Mouse (Mus musculus) testis, adult 2 months (tissue): ENCODE measurements around the gene Bach2. TPM values are rescaled to one million over a fixed set of nuclear protein-coding genes. Genes with fewer than 3 reads are reported as not detected.

ENCODE experiments used
- H3K27ac ChIP-seq: fragments of 200-500 bp; 2 replicates; pipeline ENCODE4 v1.5.1; 2012; ENCODE audit warnings: low read depth, low read length; ENCODE audit not compliant: control insufficient read depth, insufficient read depth
- H3K27me3 ChIP-seq: fragments of 200-500 bp; 2 replicates; pipeline ENCODE4 v1.6.1; 2012; ENCODE audit warnings: mild to moderate bottlenecking, low read length, moderate library complexity; ENCODE audit not compliant: control insufficient read depth, insufficient read depth
- H3K36me3 ChIP-seq: fragments of 200-500 bp; 2 replicates; pipeline ENCODE4 v1.6.1; 2012; ENCODE audit warnings: mild to moderate bottlenecking, low read length; ENCODE audit not compliant: control insufficient read depth, insufficient read depth
- H3K4me1 ChIP-seq: fragments of 200-500 bp; 2 replicates; pipeline ENCODE4 v1.6.1; 2012; ENCODE audit warnings: low read length; ENCODE audit not compliant: control insufficient read depth, insufficient read depth
- H3K4me3 ChIP-seq: fragments of 200-500 bp; 2 replicates; pipeline ENCODE4 v1.5.1; 2012; ENCODE audit warnings: low read depth, mild to moderate bottlenecking, low read length, moderate library complexity, mixed read lengths; ENCODE audit not compliant: control insufficient read depth
- CTCF ChIP-seq: fragments of 200-500 bp; IDR thresholded peaks from 2 replicates; pipeline ENCODE4 v1.5.1; 2012; ENCODE audit warnings: low read depth, mild to moderate bottlenecking, inconsistent platforms, low read length, moderate library complexity; ENCODE audit not compliant: control insufficient read depth, insufficient read depth, insufficient replicate concordance
- POLR2A ChIP-seq: fragments of 200-500 bp; IDR thresholded peaks from 2 replicates; pipeline ENCODE4 v1.6.1; 2012; ENCODE audit warnings: low read depth, mild to moderate bottlenecking, inconsistent platforms, low read length, moderate library complexity; ENCODE audit not compliant: control insufficient read depth
- polyA plus RNA-seq: library from polyadenylated mRNA; depleted of rRNA; stranded (reverse); fragments of >200 nt; gene quantifications from 2 replicates; pipeline ENCODE4 v1.2.3, GENCODE M21; 2012

Bach2 gene
- polyA plus RNA-seq, 1 experiment, result 2.3 TPM

GRCm38 (mm10) chr4:32227970-32228557 is 10.5 kb upstream of the Bach2 start:
- Histone ChIP-seq H3K4me3 (no peak overlapping the region), H3K4me1 (no peaks in the 10 kb centered on the region; the same call in 1 of the 2 replicates), H3K36me3 (no peaks in the 10 kb centered on the region), H3K27me3 (no peaks in the 10 kb centered on the region), H3K27ac (no peak overlapping the region)
- TF ChIP-seq POLR2A (no peak), CTCF (no peak)

- H3K4me3 ChIP-seq, result no peak overlapping the region
- no peak overlapping the region for H3K27ac ChIP-seq
- no peaks in the 10 kb centered on the region for H3K27me3 ChIP-seq
- H3K36me3 ChIP-seq, result no peaks in the 10 kb centered on the region
- no peaks in the 10 kb centered on the region; the same call in 1 of the 2 replicates for H3K4me1 ChIP-seq
- no peak for TF ChIP-seq POLR2A
- TF ChIP-seq CTCF, result no peak
These were observed 9.3 kb upstream of the Bach2 start for GRCm38 (mm10) chr4:32229266-32229665.

GRCm38 (mm10) chr4:32231258-32232055 is 7.1 kb upstream of the Bach2 start:
- no peaks in the 10 kb centered on the region; the same call in 1 of the 2 replicates for H3K4me1 ChIP-seq
- H3K27ac ChIP-seq, result no peak overlapping the region
- no peaks in the 10 kb centered on the region for H3K27me3 ChIP-seq
- H3K36me3 ChIP-seq, result no peaks in the 10 kb centered on the region
- TF ChIP-seq CTCF, result no peak
- TF ChIP-seq POLR2A, result no peak
- no peak overlapping the region for H3K4me3 ChIP-seq

- Histone ChIP-seq H3K27me3 (peaks cover 3% of the 10 kb centered on the region; the same call in 1 of the 2 replicates), H3K4me3 (no peak overlapping the region), H3K27ac (no peak overlapping the region), H3K4me1 (peaks cover 8% of the 10 kb centered on the region), H3K36me3 (no peaks in the 10 kb centered on the region)
- no peak for TF ChIP-seq CTCF
- TF ChIP-seq POLR2A, result no peak
These were observed 2.5 kb upstream of the Bach2 start for GRCm38 (mm10) chr4:32235920-32236705.

GRCm38 (mm10) chr4:32238921-32239748 is 531 bp downstream of the Bach2 start:
- no peak for TF ChIP-seq CTCF
- no peak for TF ChIP-seq POLR2A
- Histone ChIP-seq H3K36me3 (no peaks in the 10 kb centered on the region), H3K4me3 (peak overlapping the region; percentile 87), H3K4me1 (peaks cover 8% of the 10 kb centered on the region), H3K27me3 (peaks cover 3% of the 10 kb centered on the region; the same call in 1 of the 2 replicates), H3K27ac (no peak overlapping the region)

- no peaks in the 10 kb centered on the region for H3K36me3 ChIP-seq
- peaks cover 8% of the 10 kb centered on the region for H3K4me1 ChIP-seq
- no peak for TF ChIP-seq CTCF
- TF ChIP-seq POLR2A, result no peak
- peak overlapping the region; percentile 87 for H3K4me3 ChIP-seq
- no peak overlapping the region for H3K27ac ChIP-seq
- peaks cover 3% of the 10 kb centered on the region; the same call in 1 of the 2 replicates for H3K27me3 ChIP-seq
These were observed 1.1 kb downstream of the Bach2 start for GRCm38 (mm10) chr4:32239749-32240131.
